Mouse (Mus musculus) retina, postnatal 7 days (tissue): ENCODE measurements around the gene Inhbb.

ENCODE experiments used
- DNase-seq: peaks from one replicate; pipeline ENCODE4 v3.0.0-alpha.2; 2012; ENCODE audit warnings: low read depth, low spot score

The Inhbb gene

DNA sequence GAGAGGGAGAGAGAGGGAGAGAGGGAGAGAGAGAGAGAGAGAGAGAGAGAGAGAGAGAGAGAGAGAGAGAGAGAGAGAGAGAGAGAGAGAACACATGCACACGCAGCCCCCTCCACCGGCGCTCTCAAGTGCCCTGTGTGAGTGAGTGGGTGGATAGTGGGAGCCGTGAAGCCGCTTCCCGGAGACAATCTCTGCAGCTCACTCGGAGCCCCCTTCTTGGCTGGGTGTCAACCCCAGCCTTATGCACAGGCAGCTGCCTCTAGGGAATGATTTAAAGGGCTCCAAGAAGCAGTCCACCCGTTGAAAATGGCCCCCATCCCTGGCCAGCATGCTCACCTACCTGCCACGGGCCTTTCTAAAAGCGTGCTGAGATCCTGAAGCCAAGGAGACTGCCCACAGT lies 38.1 kb downstream of the Inhbb start:
- no peak for DNase-seq

DNA sequence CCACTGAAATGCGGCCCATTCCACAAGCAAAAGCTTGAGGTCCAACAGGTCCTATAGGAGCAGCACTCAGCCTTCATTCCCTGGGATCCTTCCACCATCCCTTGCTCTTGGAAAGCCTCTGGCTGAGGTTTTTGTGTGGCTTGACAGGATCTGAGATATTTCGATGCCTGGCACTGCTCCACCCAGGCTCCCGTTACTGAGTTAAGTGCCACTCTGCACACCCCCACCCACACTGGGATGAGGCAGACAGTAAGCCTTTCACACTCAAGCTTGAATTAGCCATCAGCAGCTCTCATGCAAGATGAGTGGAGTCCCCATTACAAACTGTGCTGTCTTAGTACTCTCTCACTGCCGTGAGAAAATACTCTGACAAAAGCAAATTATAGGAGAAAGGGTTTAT lies 41.4 kb downstream of the Inhbb start:
- no peak for DNase-seq

DNA sequence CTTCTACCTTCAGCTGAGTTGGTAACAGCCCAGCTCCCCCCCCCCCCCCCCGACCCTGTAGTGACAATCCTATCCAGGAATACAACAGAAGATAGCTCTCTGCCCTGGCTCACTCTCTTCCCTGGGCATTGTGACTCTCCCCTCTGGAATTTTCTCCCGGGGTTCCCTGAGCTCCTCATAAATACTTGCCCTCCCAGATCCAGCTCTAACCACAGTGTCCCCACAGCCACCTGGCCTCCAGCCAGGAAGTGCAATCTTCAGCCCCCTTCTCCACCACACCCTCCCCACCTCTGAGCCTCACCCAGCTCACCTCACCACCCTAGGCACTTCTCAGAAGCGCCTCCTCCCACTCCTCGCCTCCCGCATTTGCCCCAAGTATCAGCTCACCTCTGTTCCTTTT lies 46.7 kb downstream of the Inhbb start:
- no peak for DNase-seq

DNA sequence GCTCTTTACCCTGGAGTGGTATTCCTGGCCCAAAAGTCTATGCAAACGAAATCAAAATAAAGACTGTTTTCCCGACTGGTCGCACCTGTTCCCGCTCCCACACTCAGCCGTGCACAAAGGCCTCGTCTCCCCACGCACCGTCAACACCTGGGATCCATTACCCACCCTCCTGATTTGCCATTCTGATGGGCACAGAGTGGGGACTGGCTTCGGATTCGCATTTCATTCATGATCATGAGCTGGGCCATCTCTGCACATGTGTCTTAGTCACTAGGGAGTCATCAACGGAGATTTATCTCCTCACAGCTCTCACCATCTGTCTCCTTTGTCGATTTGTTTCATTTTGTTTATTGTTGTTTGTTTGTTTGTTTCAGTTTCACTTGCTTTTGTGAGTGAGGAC lies 54.5 kb downstream of the Inhbb start:
- DNase-seq: no peak

DNA sequence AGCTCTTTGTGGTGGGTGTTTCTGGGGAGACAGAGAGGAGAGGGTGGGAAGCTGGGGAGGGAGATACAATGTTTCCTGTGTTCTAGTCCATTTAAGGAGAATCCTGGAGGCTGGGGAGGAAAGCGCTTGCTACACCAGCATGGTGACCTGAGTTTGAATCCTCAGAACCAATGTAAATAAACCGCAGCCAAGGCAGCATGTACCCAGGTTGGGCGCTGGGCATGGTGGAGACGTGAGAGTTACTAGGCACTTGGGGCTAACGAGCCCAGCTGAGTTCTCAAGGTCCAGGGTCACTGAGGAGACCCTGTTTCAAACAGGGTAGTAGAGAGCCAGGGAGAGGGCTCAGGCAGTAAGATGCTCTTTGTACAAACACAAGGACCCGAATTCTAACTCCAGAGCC lies 55.7 kb downstream of the Inhbb start:
- DNase-seq: no peak
